Mouse (Mus musculus) c-Kit-positive CD71-negative TER-119-negative erythroid progenitor cells, embryonic 14.5 days (primary cell): ENCODE data around the gene I830077J02Rik.
"Not testable (repeated sequence)": the region's sequence is repeated elsewhere in the genome, so short reads cannot be mapped to it uniquely, and the experiment has no call there.

Experiments used
- DNase-seq: peaks from one replicate; pipeline ENCODE4 v3.0.0-alpha.2; 2013; ENCODE audit warnings: low read depth

I830077J02Rik gene

DNA sequence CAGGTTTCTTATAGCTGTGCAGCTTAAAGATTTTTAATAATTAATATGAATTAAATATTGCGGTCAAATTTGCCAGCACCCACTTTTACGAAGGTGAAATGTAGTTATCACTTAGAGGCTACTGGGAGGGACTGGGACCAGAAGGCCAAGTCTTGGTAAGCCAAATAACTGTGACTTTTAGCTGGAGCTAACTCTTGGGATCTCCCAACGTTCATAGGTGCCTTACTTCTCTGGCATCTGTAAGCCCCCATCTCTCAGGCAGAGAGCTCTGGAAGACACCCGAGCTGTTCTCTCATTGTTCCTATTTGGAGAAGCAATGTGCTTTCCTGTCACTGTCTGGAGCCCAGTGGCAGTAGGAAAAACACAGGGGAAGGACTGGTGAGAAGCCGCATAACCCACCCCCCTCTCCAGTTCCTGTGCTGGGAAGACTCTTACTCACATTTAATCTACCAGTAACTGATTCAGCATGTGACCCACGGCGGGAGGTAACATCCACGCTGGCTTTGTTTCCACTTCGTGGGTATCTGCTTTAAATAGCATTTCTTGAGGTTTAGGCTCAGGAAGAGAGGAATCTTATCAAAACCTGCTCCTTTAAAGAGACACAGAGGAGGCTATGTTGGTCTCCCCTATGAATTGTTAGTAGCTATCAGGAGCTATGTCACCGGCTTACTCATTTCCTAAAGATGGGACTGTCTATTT is 14.7 kb downstream of the I830077J02Rik start:
- no peak for DNase-seq

DNA sequence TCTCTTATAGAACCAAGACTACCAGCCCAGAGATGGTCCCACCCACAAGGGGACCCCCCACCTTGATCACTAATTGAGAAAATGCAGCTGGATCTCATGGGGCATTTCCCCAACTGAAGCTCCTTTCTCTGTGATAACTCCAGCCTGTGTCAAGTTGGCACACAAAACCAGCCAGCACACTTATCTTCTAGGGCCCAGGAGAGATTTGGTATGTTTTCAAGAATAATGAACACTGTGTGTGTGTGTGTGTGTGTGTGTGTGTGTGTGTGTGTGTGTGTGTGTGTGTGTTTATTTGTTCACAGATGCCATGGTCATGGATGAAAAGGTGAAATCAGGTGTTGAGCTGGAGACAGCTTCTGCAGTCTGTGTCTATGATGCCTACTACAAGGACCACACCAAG is 16.0 kb downstream of the I830077J02Rik start:
- not testable (repeated sequence) for DNase-seq

DNA sequence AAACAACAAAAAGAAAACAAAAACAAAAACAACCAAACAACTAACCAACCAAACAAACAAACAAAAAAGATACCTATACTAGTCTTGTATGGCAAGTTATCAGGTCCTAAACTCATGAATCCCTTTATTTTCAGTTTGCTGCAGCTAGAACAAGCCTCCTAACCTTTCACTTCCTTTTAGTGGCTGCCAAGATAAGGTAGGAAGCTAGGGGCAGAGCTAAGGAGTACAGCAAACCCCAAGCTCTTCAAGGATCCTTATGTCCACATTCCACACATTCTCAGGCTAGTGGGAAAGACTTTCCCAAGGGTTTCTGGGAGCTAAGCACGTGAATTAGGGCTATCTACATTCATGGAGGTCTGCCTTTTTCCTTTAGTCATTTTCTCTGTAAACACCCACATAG is 17.2 kb downstream of the I830077J02Rik start:
- no peak for DNase-seq

DNA sequence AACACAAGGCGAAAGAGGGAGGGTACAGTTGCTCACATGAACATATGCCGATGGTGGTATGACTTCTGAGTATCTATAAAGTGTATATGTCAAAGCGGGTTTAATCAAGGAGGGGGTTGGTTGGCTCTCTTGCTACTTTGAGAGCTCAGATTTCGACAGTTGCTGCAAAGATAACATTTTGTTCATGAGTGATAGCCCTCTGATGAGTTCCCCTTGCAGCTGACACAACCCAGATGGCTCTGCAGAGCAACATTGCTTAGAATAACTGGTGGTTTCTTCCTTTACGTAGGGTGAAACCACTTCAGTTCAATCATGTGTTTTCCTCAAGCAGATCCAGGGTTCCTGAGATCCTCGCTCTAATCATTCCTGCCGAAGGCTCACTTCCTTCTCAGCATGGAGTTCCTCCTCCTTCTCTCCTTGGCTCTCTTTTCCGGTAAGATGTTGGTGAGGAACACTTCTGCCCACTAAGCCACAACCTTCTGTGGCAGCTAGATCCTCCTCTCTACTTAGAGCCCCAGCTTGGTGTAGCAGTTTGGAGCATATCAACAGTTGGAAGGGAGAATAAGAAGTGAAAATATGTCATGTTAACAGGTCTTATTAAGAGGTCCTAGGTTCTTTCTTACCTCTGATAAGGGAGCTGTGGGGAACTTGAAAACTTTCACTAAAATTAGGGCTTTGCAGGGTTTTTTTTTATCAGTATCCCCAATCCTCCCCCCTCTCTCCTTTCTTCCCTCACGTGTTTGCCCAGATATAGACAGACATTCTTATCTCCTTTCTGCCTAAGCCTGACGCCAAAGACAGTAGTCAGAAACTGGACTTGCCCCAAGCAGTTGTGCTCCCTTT is 18.4 kb downstream of the I830077J02Rik start:
- DNase-seq: no peak

DNA sequence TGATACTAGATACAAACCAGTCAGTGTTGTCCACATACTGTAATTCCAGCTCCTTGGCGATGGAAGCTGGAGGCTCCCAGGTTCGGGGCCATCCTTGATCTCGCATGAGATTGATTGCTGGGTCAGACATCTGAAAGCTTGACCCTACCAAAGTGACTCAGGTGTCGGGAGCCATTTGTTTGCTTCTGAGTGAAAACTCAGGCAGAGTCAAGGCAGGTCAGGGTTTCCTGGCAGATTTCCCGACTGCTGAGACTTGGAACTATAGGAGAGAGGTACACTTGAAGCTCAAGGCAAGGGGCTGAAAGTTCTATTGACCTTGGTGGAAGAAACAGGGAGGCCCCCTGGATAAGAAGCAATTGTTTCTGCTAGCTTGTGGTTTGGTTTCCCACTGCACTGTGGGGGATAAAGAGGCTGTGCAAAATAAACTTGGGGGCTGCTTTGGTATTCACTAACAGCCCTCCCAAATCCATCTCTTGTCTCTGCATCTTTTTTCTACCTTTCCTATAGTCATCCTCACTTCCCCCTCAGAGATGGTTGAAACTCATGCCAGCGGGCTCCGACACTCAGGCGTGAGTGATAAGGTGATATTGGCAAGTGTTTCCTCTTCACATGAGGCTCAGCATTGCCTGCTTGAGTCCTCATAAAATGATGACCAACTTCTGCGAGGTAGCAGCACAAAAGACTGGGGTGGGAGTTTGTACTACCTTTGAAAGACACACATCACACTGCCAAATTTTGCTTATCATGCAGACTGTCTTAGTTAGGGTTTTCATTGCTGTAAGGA is 20.2 kb downstream of the I830077J02Rik start:
- DNase-seq: no peak

DNA sequence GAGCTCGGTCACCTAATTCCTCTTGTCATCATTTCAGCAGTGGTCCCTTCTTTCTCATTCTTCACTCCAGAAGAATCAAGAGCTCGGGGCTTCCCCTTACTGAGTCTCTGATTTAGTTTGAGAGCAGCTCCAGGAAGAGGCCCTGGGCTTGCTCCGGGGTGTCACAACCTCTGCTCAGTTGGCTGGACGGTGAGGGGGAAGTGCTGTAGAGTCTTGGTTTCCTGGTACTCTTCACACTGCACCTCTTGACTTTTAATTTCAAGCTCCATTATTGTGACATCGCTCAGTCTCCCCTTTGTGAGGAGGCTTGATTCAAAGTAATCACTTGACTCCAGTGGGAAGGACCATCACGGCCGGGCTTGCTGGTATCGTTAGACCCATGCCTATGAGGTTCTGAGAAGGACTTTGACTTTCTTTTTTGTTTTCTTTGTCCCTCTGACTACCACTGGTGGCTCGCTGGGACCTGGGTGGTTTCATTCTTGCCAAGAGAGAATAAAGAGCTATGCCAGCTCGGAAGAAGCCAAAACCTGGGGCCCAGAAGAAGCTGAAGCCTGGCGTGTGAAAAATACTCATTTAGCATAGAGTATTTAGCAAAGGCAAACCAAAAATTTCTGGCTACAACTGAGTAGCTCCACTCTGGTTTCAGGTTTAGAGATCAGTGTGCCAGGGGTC is 21.8 kb downstream of the I830077J02Rik start:
- DNase-seq: no peak

DNA sequence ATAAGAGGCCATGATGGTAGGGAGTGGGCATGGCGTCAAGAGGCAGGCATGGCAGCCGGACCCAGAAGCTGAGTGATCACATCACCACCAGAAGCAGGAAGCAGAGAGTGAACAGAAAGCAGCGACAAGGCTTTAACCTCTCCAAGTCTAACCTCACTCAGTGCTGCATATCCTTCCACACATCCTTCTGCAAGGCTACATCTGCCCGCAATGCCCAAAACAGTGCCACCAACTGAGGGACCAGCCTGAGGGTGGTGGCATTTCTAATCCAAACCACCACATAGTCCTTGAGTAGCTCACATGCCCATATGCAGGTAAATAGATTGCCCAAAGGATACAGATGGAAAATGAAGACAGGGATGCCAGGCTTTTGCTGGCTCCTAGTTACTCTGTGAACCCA is 23.5 kb downstream of the I830077J02Rik start:
- no peak for DNase-seq

DNA sequence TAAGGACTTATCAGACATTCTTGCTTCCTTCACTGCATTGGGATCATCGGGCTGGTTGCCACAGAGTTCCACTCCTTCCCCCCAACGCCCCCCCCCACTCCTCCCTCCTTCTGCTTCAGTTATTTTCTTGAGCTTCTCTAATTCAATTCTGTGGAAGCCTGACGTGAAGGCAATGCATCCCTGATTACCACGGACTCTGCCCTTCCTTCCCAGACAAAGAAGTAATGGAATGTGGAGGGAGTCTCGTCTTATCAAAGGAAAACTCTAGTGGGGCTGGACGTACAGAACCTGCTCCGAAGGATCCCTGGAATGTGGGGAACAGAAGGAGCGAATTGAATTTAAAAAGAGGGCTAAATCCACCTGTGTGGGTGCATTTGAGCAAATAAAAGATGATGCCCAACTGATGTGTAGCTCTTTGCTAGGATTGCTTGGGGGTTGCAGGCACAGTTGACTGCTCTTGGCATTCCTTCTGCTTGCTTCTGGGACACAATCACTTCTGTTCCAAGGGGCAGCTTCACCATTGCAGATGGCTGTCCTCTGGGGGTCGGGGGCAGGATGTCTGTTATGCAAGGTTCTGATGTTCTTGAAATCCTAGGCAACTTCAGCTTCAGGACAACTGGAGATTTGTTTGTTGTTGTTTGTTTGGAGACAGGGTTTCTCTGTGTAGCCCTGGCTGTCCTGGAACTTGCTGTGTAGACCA is 24.4 kb downstream of the I830077J02Rik start:
- no peak for DNase-seq

DNA sequence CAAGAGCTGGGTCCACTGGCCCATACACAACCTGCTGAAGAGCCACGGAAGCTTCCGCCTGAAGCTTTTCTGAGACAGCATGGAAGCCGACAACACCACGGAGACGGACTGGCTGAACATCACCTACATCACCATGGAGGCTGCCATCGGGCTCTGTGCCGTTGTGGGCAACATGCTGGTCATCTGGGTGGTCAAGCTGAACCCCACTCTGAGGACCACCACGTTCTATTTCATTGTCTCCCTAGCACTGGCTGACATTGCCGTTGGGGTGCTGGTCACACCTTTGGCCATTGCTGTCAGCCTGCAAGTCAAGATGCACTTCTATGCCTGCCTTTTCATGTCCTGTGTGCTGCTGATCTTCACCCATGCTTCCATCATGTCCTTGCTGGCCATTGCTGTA is 27.7 kb downstream of the I830077J02Rik start:
- DNase-seq: no peak

DNA sequence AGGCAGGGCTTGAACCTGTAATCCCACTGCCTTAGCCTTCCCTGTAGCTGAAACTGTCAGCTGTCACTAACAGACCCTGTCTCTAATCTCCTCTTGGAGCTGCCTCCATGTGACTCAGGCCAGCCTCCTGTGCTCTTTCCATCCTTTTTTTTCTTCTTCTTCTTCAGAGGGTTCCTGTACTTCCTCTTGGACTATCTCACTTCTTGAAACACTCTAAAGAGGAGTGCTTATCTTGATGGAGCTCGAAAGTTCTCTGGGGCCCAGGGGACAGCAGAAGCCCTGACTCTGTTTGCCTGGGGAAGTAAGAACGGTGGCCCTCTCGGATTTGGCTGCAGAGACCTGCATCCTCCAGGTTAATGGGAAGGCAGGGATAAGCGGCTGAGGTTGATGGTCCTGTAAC is 28.3 kb downstream of the I830077J02Rik start:
- DNase-seq: no peak

DNA sequence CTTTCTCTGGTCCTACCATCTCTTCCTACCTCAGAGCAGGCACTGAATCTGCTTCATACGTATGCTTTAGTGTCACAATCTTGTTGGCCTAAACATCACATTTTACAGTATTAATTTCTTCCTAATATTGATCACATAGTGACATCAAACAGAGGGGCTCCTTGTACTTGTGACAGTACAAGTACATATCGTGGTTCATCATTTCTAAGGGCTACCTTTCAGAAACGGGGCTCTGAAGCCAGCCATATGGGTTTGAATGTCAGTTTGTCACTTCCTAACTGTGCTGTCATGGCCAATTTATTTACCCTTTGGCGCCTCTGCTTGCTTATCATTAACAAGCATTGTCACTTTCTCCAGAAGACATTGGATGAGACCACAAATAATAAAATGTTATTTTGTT is 31.0 kb downstream of the I830077J02Rik start:
- no peak for DNase-seq

DNA sequence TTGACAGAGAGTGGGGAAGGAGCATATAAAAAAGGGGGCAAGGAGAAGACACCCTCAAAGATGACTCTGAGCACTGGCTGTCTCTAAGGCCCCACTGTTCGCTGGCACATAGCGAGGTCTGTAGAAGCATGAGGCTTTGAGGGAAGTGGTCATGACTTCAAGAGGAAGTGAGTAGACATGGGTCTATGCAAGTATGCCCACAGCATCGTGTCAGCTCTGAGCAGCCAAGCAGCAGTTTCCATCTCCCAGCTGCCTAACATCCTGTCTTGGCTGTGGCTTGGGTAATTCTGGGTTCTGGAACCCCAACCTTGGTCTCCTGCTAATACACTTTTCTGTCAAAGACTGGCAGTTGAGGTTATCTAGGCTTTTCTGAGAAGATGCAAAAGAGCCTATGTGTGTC is 31.7 kb downstream of the I830077J02Rik start:
- DNase-seq: no peak

DNA sequence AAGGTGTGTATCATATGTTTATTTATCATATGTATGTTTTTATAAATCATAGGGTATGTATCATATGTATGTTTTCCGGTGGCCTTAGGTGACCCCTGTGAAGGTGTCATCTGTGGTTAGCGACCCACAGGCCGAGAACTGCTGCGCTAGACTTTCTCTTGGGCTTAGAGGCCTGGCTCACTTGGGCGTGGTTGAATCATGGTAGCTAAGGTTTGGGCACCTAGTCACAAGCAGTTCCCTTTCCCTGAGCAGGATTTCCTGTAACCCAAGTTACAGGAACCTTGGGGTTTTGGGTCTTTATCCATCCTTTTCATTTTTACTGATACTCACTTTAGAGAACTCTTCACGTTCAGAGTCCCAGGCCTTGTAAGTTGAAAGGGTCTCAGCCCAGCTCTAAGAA is 32.2 kb downstream of the I830077J02Rik start:
- no peak for DNase-seq

DNA sequence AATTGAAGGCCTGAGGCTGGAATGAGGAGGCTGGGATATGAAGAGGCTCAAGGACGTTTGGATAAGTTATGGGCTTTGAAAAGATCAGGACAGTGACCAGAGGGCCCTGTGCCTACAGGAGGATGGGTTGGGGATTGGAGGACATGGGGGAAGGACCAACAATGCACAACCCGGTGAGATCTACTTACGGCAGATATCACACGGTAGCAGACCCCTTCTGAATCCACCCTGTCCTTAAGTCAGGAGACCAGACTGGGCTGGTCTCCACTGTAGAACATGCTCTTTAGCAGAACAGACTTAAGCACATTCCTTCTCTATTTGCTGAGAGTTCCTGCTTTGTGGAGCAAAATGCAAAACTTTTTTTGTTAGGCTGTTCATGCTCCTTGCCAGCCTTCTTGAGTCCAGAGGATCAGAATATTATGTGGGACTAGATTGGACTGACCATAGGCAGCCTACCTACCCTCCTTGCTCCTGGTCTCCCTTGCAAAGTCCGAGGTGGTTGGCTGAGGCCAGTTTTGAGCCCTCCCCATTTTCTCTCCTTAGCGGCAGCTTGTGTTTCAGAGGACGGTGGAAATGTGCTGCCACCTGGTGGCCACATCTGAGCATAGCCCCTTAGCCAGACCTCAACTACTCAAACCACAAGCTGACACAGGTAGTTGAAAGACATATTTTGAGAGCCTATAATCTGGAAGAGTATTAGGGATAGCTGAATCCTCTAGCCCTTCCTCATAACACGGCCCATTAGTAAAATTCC is 32.9 kb downstream of the I830077J02Rik start:
- DNase-seq: peak; percentile 77

DNA sequence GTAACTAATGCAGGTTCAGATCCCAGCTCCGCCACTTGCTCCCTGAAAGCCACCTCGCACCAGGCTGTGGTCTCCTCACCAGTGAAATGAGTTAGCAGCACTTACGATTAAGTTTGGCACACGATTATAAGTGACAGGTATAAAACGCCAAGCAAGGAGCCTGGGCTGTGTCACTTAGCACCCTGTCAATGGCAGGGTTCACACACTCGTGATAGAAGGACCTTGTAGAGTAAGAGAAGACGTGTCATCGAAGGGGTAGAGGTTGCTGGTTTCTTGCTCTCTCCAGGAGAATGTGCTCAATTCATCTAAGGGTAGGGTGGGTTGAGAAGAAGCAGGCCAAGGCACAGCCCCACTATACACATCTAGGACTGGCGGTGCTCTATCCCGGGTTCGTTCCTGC is 33.6 kb downstream of the I830077J02Rik start:
- no peak for DNase-seq

DNA sequence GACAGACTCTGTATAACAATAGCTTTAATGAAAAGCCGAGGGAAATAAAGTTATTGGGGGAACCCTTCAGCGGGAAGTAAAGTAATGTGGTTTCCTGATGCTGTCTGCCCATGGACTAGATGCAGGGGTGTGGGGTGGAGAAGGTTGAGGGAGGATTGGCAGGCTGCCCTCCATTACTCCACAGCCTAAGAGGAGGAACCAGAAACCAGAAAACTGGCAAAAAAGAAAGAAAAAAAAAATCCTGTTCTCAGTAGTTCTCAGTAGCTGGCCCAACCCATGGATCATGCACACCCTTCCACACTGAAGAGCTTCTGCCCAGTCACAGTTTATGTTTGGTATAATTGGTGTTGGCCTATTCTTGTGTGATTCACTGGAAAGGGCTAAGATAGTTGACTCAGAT is 34.1 kb downstream of the I830077J02Rik start:
- DNase-seq: no peak

DNA sequence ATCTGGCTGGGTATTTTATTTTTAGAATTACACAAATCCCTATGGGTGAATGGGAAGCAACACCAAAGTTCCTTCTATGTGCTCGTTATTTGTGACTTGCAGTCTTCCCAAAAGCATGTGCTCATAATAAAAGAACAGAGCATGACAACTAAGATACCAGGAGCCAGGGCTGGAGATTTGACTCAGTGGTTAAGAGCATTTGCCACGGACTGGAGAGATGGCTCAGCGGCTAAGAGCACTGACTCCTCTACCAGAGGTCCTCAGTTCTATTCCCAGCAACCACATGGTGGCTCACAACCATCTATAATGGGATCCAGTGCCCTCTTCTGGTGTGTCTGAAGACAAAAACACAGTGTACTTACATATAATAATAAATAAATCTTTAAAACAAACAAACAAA is 35.7 kb downstream of the I830077J02Rik start:
- no peak for DNase-seq

DNA sequence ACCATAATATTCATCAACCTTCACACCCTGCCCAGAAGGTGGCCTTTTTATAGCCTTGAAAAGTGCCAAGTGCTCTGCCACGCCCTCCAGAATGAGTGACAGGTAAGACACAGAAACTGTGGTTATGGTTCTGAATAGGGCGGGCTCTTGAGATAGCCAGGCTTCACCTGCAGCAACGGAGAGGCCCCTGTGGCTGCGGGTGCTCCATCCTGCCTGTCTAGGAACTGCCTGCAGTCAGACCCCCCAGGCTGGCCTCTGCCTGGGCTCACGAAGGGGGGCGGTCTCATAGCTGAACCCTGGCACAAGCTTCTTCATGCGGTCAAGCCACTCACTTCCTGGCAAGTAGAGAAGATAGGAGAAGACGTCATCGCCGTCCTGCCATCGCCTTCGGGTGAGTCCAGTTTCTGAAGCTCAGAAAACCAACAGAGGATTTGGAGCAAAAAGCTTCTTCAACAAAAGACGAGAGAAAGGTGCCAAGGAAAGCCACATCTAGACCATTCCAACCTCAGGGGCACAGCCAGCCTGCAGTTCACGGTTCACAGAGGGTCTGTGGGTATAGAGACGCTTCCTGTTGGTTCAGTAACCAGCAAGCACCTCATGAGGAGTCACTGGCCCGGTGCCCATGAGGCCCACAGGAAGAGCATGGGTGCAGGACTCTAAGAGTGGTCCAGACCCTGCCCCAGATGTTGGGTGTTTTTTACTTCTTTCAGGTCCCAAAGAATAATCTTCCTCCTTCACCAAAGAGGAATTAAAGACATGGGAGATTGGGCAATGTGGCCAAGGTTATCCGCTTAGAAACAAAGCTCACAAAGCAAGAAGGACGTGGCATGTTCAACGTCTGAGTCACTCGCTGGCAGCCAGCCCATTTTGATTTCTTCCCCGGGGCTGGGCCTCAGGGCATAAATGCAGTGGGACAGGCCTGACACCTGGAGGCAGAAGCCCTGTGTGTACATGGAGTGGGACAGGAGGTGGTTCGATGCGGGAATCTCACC is 37.6 kb downstream of the I830077J02Rik start:
- DNase-seq: peak; percentile 93

DNA sequence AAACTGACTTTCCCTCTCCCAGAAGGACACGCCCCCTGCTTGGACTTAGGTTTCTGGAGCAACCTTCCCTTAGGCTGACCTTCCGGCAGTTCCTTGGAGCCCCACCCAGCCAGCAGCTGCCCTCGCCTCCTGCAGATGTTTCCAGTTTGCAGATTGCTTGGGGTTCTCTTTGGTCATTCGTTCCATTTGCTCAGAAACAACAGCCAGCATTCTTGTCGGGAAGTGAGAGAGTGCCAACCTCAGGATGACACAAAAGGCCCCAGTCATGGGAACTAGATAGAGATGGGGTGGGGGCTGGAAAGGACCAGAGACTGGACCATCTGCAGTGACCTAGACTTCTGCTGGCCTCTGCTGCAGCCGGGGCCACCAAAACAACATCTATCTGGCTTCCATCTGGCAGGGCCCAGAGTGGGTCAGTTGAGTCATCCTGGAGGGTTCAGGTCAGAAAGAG is 38.5 kb downstream of the I830077J02Rik start:
- DNase-seq: no peak
